Mouse (Mus musculus): ENCODE data around the gene Gnat1. TPM values are rescaled to one million over a fixed set of nuclear protein-coding genes. Genes with fewer than 3 reads are reported as not detected.

The Gnat1 gene
- polyA plus RNA-seq, 1 experiment from 2014 or later = 2.4 TPM

DNA sequence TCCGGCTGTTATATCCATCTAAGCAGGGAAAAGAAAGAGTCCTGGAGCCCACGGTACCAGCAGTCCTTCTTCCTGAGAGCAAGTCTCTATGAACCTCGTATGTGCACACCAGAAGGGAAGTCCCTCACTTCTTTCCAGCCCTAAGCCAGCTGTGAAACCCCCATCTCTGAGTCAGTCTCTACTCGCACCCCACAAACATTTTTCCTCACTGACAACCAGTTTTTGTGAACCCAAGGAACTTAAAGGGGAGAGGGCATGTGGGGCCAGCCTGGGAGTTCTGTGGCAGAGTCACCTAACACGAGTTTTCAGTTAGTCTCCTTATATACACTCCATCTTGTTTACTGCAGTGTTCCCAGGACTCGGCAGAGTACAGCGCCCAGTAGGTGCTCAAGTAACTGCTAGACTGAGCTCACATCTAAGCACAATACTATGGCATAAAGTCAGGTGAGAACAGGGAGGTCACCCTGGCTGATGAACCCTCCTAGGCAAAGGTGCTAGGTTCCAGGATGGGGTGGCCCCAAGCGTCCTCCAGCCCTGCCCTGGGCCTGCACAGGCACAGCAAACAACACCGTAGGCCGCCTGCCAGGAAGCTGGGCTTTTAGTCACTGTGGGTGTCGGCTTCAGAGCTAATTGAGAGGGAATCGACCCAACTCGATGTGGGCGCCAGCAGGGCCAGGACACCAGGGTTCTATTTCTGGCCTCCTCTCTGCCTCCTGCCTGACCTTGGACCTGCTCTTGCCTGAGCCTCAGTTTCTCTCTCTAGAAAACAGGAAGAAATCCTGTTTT lies 24.0 kb upstream of the Gnat1 start:
- Histone ChIP-seq H3K27ac (ENCODE audit: low read depth, low read length) (no peak overlapping the region), H3K9ac (ENCODE audit: low read length) (no peak overlapping the region), H3K9me3 (ENCODE audit: control insufficient read depth, low read length) (no peaks in the 10 kb centered on the region), H3K27me3 (ENCODE audit: control insufficient read depth, insufficient read depth, low read length) (peaks cover 16% of the 10 kb centered on the region), H3K4me3 (ENCODE audit: low read depth, low read length) (no peak overlapping the region), H3K4me2 (ENCODE audit: low read depth) (no peak overlapping the region), H3K4me1 (ENCODE audit: control insufficient read depth, insufficient read depth, low read length) (peaks cover 35% of the 10 kb centered on the region), H3K36me3 (ENCODE audit: control insufficient read depth, insufficient read depth, low read length) (no peaks in the 10 kb centered on the region; the same call in 1 of the 2 replicates)
- DNase-seq (ENCODE audit: low spot score) (no peak), ATAC-seq (ENCODE audit: insufficient read depth, low FRiP score, low TSS enrichment) (no peak)
- 52% methylated on average over 14 of the region's 14 CpGs for WGBS

DNA sequence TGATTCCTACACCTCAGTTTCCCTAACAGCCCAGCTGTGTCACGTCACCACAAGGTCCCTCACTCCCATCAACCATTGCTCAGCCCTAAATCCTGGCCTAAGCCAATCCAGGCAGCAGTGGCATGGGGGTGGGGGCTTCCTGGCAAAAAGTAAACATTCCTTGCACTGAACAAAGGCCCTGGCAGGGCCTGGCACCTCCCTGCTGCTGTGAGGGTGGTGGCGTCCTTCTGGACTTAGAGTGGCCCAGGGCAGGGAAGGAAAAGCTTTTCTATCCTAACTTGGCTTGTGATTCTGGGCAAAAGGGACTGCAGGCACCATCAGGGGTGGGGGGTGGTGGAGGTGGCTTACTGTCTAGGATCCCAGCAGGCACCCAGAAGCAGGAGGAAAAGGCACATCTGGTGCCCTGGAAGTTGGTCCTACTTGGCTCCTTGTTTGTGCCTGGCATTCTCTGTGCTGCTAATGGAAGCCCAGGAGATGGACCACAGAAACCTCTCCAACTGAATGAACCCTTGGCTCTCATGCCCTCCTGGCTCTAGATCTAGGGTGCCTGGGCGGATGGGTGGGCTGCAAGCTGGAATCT lies 23.2 kb upstream of the Gnat1 start:
- H3K36me3 ChIP-seq (ENCODE audit: control insufficient read depth, insufficient read depth, low read length) = no peaks in the 10 kb centered on the region; the same call in 1 of the 2 replicates
- no peak overlapping the region for H3K4me2 ChIP-seq (ENCODE audit: low read depth)
- ATAC-seq (ENCODE audit: insufficient read depth, low FRiP score, low TSS enrichment) = no peak
- no peaks in the 10 kb centered on the region for H3K9me3 ChIP-seq (ENCODE audit: control insufficient read depth, low read length)
- no peak overlapping the region for H3K27ac ChIP-seq (ENCODE audit: low read depth, low read length)
- H3K4me3 ChIP-seq (ENCODE audit: low read depth, low read length) = no peak overlapping the region
- peaks cover 10% of the 10 kb centered on the region for H3K27me3 ChIP-seq (ENCODE audit: control insufficient read depth, insufficient read depth, low read length)
- no peak overlapping the region for H3K9ac ChIP-seq (ENCODE audit: low read length)
- WGBS = 80% methylated on average over 3 of the region's 3 CpGs
- peaks cover 42% of the 10 kb centered on the region for H3K4me1 ChIP-seq (ENCODE audit: control insufficient read depth, insufficient read depth, low read length)
- no peak for DNase-seq (ENCODE audit: low spot score)

DNA sequence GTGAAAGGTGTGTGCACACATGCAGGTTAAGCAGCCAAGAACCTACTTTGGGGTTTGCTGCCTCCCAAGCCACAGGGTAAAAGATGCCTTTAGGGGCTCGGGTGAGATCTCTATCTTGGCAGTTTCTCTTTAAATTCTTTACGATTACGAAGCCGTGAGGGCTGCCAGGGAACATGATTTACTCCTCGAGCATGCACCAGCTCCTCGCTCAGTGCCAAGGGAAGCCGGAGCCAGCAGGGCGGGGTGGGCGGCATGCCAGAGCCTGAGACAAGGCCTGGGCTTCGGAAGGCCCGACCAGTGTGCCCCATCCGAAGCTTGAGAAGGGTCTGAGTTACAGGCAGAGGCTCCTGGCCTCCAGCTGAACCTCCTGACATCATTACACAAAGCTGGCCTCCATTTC lies 22.1 kb upstream of the Gnat1 start:
- Histone ChIP-seq H3K9ac (ENCODE audit: low read length) (no peak overlapping the region), H3K4me1 (ENCODE audit: control insufficient read depth, insufficient read depth, low read length) (peaks cover 42% of the 10 kb centered on the region), H3K9me3 (ENCODE audit: control insufficient read depth, low read length) (no peaks in the 10 kb centered on the region), H3K27me3 (ENCODE audit: control insufficient read depth, insufficient read depth, low read length) (peaks cover 3% of the 10 kb centered on the region; the same call in 1 of the 2 replicates), H3K4me3 (ENCODE audit: low read depth, low read length) (no peak overlapping the region), H3K27ac (ENCODE audit: low read depth, low read length) (no peak overlapping the region), H3K4me2 (ENCODE audit: low read depth) (no peak overlapping the region), H3K36me3 (ENCODE audit: control insufficient read depth, insufficient read depth, low read length) (no peaks in the 10 kb centered on the region; the same call in 1 of the 2 replicates)
- DNase-seq (ENCODE audit: low spot score) (no peak), ATAC-seq (ENCODE audit: insufficient read depth, low FRiP score, low TSS enrichment) (no peak)
- WGBS = 69% methylated on average over 12 of the region's 12 CpGs

GRCm38 (mm10) chr9:107700114-107700571 lies 20.6 kb upstream of the Gnat1 start:
- no peak for ATAC-seq (ENCODE audit: insufficient read depth, low FRiP score, low TSS enrichment)
- peaks cover 39% of the 10 kb centered on the region for H3K4me1 ChIP-seq (ENCODE audit: control insufficient read depth, insufficient read depth, low read length)

GRCm38 (mm10) chr9:107699376-107699980 lies 20.0 kb upstream of the Gnat1 start:
- no peak overlapping the region for H3K9ac ChIP-seq (ENCODE audit: low read length)

More at GRCm38 (mm10) chr9:107700114-107700571, 20.6 kb upstream of the Gnat1 start:
- Histone ChIP-seq H3K4me2 (ENCODE audit: low read depth) (no peak overlapping the region), H3K9ac (ENCODE audit: low read length) (no peak overlapping the region), H3K27me3 (ENCODE audit: control insufficient read depth, insufficient read depth, low read length) (no peaks in the 10 kb centered on the region), H3K4me3 (ENCODE audit: low read depth, low read length) (no peak overlapping the region), H3K36me3 (ENCODE audit: control insufficient read depth, insufficient read depth, low read length) (no peaks in the 10 kb centered on the region; the same call in 1 of the 2 replicates), H3K9me3 (ENCODE audit: control insufficient read depth, low read length) (no peaks in the 10 kb centered on the region), H3K27ac (ENCODE audit: low read depth, low read length) (no peak overlapping the region)
- WGBS = 30% methylated on average over 6 of the region's 6 CpGs
- DNase-seq (ENCODE audit: low spot score) = peak; percentile 31

DNA sequence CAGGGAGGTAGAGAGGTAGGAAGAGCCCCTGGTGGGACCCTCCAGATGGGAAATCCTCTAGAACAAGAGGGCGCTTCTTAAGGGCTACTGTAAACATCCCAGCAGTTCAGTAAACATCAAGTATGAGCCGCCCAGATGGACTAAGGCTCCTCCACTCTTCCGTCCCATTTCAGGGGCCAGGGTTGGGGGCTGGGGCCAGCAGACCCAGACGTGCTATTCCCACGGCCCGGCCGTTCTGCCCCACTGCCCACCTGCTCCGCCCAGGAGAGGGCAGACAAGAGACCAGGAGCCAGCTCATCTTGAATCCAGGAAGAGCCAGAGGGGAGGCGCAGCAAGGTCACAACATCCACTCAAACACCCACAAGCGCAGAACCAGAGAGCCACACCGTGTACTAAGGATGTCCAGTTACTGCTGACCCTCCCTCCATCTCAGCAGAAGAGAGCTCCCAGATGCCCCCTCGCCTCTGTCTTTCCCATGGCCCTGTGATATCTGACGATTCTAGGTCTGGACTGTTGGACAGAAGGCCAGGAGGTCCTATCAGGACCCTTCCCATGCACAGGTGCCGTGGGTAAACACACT lies 19.2 kb upstream of the Gnat1 start:
- H3K27me3 ChIP-seq (ENCODE audit: control insufficient read depth, insufficient read depth, low read length) = no peaks in the 10 kb centered on the region
- WGBS = 9% methylated on average over 14 of the region's 14 CpGs
- no peak overlapping the region for H3K4me3 ChIP-seq (ENCODE audit: low read depth, low read length)
- peaks cover 39% of the 10 kb centered on the region for H3K4me1 ChIP-seq (ENCODE audit: control insufficient read depth, insufficient read depth, low read length)
- H3K9me3 ChIP-seq (ENCODE audit: control insufficient read depth, low read length) = no peaks in the 10 kb centered on the region
- peak overlapping the region; percentile 3 for H3K4me2 ChIP-seq (ENCODE audit: low read depth)
- H3K36me3 ChIP-seq (ENCODE audit: control insufficient read depth, insufficient read depth, low read length) = no peaks in the 10 kb centered on the region; the same call in 1 of the 2 replicates
- no peak overlapping the region for H3K27ac ChIP-seq (ENCODE audit: low read depth, low read length)
- peak; percentile 31 for DNase-seq (ENCODE audit: low spot score)
- no peak overlapping the region for H3K9ac ChIP-seq (ENCODE audit: low read length)
- ATAC-seq (ENCODE audit: insufficient read depth, low FRiP score, low TSS enrichment) = no peak

More at GRCm38 (mm10) chr9:107699376-107699980, 20.0 kb upstream of the Gnat1 start:
- H3K4me1 ChIP-seq (ENCODE audit: control insufficient read depth, insufficient read depth, low read length) = peaks cover 39% of the 10 kb centered on the region
- no peaks in the 10 kb centered on the region for H3K27me3 ChIP-seq (ENCODE audit: control insufficient read depth, insufficient read depth, low read length)
- no peaks in the 10 kb centered on the region for H3K9me3 ChIP-seq (ENCODE audit: control insufficient read depth, low read length)
- peak overlapping the region; percentile 3 for H3K4me2 ChIP-seq (ENCODE audit: low read depth)
- no peaks in the 10 kb centered on the region; the same call in 1 of the 2 replicates for H3K36me3 ChIP-seq (ENCODE audit: control insufficient read depth, insufficient read depth, low read length)
- DNase-seq (ENCODE audit: low spot score) (peak; percentile 50), ATAC-seq (ENCODE audit: insufficient read depth, low FRiP score, low TSS enrichment) (no peak)
- H3K4me3 ChIP-seq (ENCODE audit: low read depth, low read length) = no peak overlapping the region
- 2% methylated on average over 9 of the region's 9 CpGs for WGBS
- no peak overlapping the region for H3K27ac ChIP-seq (ENCODE audit: low read depth, low read length)

DNA sequence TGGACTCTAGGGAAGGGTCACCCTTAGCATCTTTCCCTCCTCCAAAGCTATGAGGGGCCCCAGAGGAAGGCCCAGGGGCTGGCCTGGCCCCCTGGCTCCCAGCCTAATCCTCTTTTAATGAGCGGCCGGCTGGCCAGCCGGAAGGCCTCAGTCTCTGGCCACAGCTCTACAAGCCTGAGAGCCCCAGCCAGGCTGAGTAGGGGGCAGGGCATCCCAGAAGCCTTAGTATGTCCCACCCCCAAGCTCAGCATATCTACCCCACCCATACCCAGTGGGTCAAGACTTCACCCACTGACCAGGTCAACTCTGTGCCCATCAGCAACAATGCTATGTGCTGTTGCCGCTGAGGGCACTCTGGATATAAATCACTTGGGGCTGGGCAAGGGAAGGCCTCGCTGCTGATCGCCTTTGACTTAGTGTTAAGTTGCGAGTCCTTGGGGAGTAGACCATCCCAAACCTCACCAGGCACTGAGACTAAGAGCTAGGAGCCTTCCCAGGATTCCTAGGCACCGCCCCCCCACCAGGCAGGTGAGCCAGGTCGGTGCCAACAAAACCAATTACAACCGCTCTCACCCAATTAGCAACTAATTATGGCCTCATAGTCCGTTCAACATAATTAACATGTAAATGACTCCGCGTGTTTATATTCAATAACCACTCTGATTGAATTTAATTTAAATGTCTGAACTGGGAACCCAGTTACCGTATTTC lies 18.5 kb upstream of the Gnat1 start:
- Histone ChIP-seq H3K9me3 (ENCODE audit: control insufficient read depth, low read length) (no peaks in the 10 kb centered on the region), H3K9ac (ENCODE audit: low read length) (no peak overlapping the region), H3K27ac (ENCODE audit: low read depth, low read length) (no peak overlapping the region), H3K27me3 (ENCODE audit: control insufficient read depth, insufficient read depth, low read length) (no peaks in the 10 kb centered on the region), H3K4me1 (ENCODE audit: control insufficient read depth, insufficient read depth, low read length) (peaks cover 39% of the 10 kb centered on the region), H3K36me3 (ENCODE audit: control insufficient read depth, insufficient read depth, low read length) (no peaks in the 10 kb centered on the region; the same call in 1 of the 2 replicates), H3K4me3 (ENCODE audit: low read depth, low read length) (no peak overlapping the region), H3K4me2 (ENCODE audit: low read depth) (no peak overlapping the region)
- 10% methylated on average over 14 of the region's 14 CpGs for WGBS
- ATAC-seq (ENCODE audit: insufficient read depth, low FRiP score, low TSS enrichment) (no peak), DNase-seq (ENCODE audit: low spot score) (no peak)

All from neural tube, embryonic 11.5 days (tissue).